Mouse (Mus musculus): ENCODE data around the gene Vmn2r16. TPM values are rescaled to one million over a fixed set of nuclear protein-coding genes. Genes with fewer than 3 reads are reported as not detected.

Gene Vmn2r16
- polyA plus RNA-seq (2014; fragmentation: Nextera tagmentation; extraction: Ambion mirVana), result not detected in 2 replicates

GRCm38 (mm10) chr5:109329862-109330261, at the start of gene Vmn2r16:
Vmn2r16 (plus strand) TSS chr5:109330162.
- H3K36me3 ChIP-seq (ENCODE audit: control insufficient read depth, insufficient read depth, low read length), result no peaks in the 10 kb centered on the region
- no peaks in the 10 kb centered on the region for H3K4me1 ChIP-seq (replicated peaks; ENCODE audit: control insufficient read depth, insufficient read depth, low read length)
- WGBS, result 47% methylated on average over 2 of the region's 2 CpGs
- DNase-seq (ENCODE audit: low spot score) (no peak), ATAC-seq (replicated peaks; ENCODE audit: low FRiP score) (no peak)
- no peak within 1 kb of the TSS for H3K9ac ChIP-seq (ENCODE audit: low read depth, low read length)
- no peak within 1 kb of the TSS for H3K27ac ChIP-seq (ENCODE audit: low read depth, low read length)
- H3K4me2 ChIP-seq, result no peak within 1 kb of the TSS
- no peak within 1 kb of the TSS for H3K4me3 ChIP-seq (ENCODE audit: low read depth, low read length)
- H3K9me3 ChIP-seq (ENCODE audit: control insufficient read depth, low read length), result peaks cover 3% of the 10 kb centered on the region; the same call in 1 of the 2 replicates
- H3K27me3 ChIP-seq (replicated peaks; ENCODE audit: control insufficient read depth, insufficient read depth, low read length), result no peaks in the 10 kb centered on the region

GRCm38 (mm10) chr5:109294655-109295054, 35.3 kb upstream of the Vmn2r16 start:
- no peaks in the 10 kb centered on the region for H3K27me3 ChIP-seq (replicated peaks; ENCODE audit: control insufficient read depth, insufficient read depth, low read length)
- no peak overlapping the region for H3K4me2 ChIP-seq
- no peaks in the 10 kb centered on the region for H3K36me3 ChIP-seq (ENCODE audit: control insufficient read depth, insufficient read depth, low read length)
- H3K9me3 ChIP-seq (ENCODE audit: control insufficient read depth, low read length), result no peaks in the 10 kb centered on the region
- ATAC-seq (replicated peaks; ENCODE audit: low FRiP score) (no peak), DNase-seq (ENCODE audit: low spot score) (no peak)
- H3K27ac ChIP-seq (ENCODE audit: low read depth, low read length), result no peak overlapping the region
- 70% methylated on average over 3 of the region's 3 CpGs for WGBS
- H3K9ac ChIP-seq (ENCODE audit: low read depth, low read length), result no peak overlapping the region
- no peaks in the 10 kb centered on the region for H3K4me1 ChIP-seq (replicated peaks; ENCODE audit: control insufficient read depth, insufficient read depth, low read length)
- no peak overlapping the region for H3K4me3 ChIP-seq (ENCODE audit: low read depth, low read length)

- ATAC-seq (replicated peaks; ENCODE audit: low FRiP score) (no peak), DNase-seq (ENCODE audit: low spot score) (no peak)
- Histone ChIP-seq H3K27me3 (replicated peaks; ENCODE audit: control insufficient read depth, insufficient read depth, low read length) (no peaks in the 10 kb centered on the region), H3K4me1 (replicated peaks; ENCODE audit: control insufficient read depth, insufficient read depth, low read length) (no peaks in the 10 kb centered on the region), H3K36me3 (ENCODE audit: control insufficient read depth, insufficient read depth, low read length) (no peaks in the 10 kb centered on the region), H3K4me3 (ENCODE audit: low read depth, low read length) (no peak within 1 kb of the TSS), H3K4me2 (no peak within 1 kb of the TSS), H3K27ac (ENCODE audit: low read depth, low read length) (no peak within 1 kb of the TSS), H3K9me3 (ENCODE audit: control insufficient read depth, low read length) (no peaks in the 10 kb centered on the region), H3K9ac (ENCODE audit: low read depth, low read length) (no peak within 1 kb of the TSS)
- WGBS, result 51% methylated on average over 3 of the region's 3 CpGs
Measured at GRCm38 (mm10) chr5:109297544-109297943, 32.4 kb upstream of the Vmn2r16 start, which contains the start of gene Vmn2r15. Vmn2r15 (minus strand) TSS chr5:109297644.

GRCm38 (mm10) chr5:109419388-109419787, 89.4 kb downstream of the Vmn2r16 start, which contains the start of gene Vmn2r17:
Vmn2r17 (plus strand) TSS chr5:109419688.
- no peak within 1 kb of the TSS for H3K9ac ChIP-seq (ENCODE audit: low read depth, low read length)
- no peak within 1 kb of the TSS for H3K4me2 ChIP-seq
- H3K9me3 ChIP-seq (ENCODE audit: control insufficient read depth, low read length), result peaks cover 5% of the 10 kb centered on the region; the same call in 1 of the 2 replicates
- no peaks in the 10 kb centered on the region for H3K36me3 ChIP-seq (ENCODE audit: control insufficient read depth, insufficient read depth, low read length)
- no peak for ATAC-seq (replicated peaks; ENCODE audit: low FRiP score)
- no peak within 1 kb of the TSS for H3K4me3 ChIP-seq (ENCODE audit: low read depth, low read length)
- DNase-seq (ENCODE audit: low spot score), result no peak
- WGBS, result 50% methylated on average over 2 of the region's 2 CpGs
- H3K27ac ChIP-seq (ENCODE audit: low read depth, low read length), result no peak within 1 kb of the TSS
- H3K27me3 ChIP-seq (replicated peaks; ENCODE audit: control insufficient read depth, insufficient read depth, low read length), result no peaks in the 10 kb centered on the region
- H3K4me1 ChIP-seq (replicated peaks; ENCODE audit: control insufficient read depth, insufficient read depth, low read length), result no peaks in the 10 kb centered on the region

Other genes with a start within 250 kb of the Vmn2r16 start
- not detected in 2 replicates for gene Vmn2r12, start 232.2 kb upstream of the Vmn2r16 start, polyA plus RNA-seq (2014; fragmentation: Nextera tagmentation; extraction: Ambion mirVana)
- gene Vmn2r13, start 138.0 kb upstream of the Vmn2r16 start, polyA plus RNA-seq (2014; fragmentation: Nextera tagmentation; extraction: Ambion mirVana), result not detected in 2 replicates
- gene Vmn2r14, start 105.5 kb upstream of the Vmn2r16 start, polyA plus RNA-seq (2014; fragmentation: Nextera tagmentation; extraction: Ambion mirVana), result not detected in 2 replicates
- gene Vmn2r15, start 32.5 kb upstream of the Vmn2r16 start, polyA plus RNA-seq (2014; fragmentation: Nextera tagmentation; extraction: Ambion mirVana), result not detected in 2 replicates
- not detected in 2 replicates for gene Vmn2r17, start 89.5 kb downstream of the Vmn2r16 start, polyA plus RNA-seq (2014; fragmentation: Nextera tagmentation; extraction: Ambion mirVana)
- gene Crlf2, start 228.8 kb downstream of the Vmn2r16 start, polyA plus RNA-seq (2014; fragmentation: Nextera tagmentation; extraction: Ambion mirVana), result 6.9 and 7.5 TPM in 2 replicates

All from liver, embryonic 11.5 days (tissue).